Mouse (Mus musculus) testis, postnatal 14 days (tissue): ENCODE measurements around the gene Nme7.

Source experiments
- DNase-seq: peaks from one replicate; pipeline ENCODE4 v3.0.0; 2021; ENCODE audit warnings: low spot score

Gene Nme7

DNA sequence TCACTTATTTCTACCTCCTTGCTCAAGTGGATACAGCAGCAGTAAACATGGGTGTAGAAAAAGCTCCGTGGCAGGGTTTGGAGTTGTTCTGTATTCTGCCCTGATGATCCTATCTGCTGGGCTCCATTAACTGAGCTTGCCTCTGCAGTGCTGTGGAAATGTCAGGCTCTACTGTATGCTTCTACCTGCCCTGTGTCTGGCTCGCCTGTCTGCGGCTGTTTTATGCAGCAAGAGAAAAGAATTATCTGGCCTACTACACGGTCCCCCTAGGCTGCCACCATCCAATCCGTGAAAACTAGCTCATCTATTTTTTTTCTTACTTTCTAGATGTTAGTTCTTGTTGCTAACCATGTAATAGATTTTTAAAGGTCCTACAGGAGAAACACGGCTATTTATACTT, 81.1 kb downstream of the Nme7 start:
- DNase-seq, result no peak

DNA sequence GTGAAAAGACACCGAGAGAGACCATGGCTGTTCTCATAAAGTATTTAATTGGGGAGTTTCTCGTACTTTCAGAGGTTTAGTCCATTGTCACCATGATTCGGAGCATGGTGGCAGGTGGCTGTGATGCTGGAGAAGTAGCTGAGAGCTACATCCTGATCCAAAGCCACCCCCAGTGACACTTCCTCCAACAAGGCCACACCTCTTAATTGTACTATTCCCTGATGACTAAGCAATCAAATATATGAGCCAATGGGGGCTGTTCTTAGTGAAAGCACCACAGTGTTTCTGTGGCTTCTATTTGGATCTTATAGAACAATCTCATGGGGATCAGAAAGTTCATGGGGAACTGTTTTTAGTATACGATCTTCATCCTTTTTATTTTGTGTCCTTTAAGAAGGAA, 85.8 kb downstream of the Nme7 start:
- no peak for DNase-seq

DNA sequence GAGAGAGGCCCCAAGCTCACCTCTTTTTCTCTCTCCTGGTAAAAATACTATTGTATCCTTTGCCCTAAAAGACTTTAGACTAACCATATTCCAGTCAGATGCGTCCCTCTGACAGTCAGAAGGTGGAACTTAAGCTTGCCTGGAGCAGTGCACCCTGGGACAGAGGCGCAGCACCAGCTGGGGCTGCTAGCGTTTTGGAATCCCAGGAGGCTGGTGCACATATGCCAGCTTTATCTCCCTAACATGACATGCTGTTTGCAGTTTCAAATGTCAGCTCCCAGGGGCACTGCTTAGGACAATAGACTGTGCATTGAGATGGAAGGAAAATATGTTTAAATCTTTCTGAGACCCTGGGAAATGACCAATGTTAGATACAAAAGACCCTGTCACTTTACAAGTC, 88.3 kb downstream of the Nme7 start:
- DNase-seq, result no peak

DNA sequence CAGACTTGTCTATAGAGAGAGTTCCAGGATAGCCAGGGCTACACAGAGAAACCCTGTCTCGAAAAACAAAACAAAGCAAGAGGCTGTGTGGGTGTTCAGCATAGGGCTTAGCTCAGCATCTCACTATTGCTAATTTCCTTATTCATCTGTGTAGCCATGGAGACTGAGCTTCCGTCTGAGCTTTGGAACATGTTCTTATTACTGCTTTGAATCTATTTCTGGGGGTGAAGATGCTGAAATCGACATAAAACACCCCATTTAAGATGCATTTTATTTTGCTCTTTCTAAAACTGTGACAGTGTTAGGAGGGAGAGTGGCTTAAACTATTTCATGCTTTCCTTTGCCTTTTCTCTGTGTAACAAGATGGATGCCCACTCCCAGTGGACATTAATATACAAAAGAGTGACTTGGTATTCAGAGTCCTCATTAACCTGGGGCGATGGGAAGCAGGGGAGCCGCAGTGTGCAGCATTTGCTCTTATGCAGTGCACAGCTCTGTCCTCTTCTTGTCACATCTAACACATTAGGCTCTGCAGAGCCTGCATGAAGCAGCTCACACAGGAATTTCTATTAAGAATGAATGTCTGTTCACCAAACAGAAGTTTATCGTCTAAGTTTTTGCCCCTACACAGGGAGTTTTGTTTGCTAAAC, 91.3 kb downstream of the Nme7 start:
- no peak for DNase-seq

DNA sequence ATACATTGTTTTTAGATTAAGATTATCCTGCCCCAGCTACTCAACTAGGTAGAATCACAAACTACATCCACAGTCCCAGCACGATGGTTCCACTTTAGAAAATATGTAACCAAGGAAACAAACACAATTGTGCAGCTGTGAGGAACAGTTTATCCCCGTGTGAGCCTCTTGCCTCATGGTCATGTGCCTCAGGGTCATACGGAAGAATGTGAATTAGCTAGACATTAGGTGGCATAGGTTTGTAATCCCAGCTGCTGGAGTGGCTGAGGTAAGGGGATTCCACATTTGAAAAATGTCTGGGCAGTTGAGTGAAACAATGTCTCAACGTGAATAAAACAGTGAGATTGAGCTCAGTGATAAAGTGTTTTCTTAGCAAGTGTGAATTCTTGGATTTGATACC, 93.8 kb downstream of the Nme7 start:
- DNase-seq, result no peak

DNA sequence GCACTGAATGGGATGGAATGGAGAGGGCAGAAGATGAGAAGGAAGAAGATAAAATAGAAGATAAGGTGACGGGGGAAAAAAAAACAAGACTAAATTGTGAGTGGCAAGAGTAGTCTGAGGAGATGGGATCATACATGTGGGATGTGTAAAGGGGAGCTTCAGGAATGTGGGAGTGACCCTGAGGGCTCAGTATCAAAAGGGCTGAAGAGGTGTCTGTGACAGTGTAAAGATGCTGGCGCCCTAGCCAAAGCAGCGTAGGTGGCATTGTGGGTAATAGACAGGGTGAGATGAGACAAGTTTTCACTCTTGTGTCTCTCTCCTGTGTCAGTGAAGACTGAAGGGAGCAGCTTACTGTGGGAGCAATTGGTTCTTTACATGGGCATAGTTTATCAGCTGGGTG, 95.7 kb downstream of the Nme7 start:
- DNase-seq, result no peak

DNA sequence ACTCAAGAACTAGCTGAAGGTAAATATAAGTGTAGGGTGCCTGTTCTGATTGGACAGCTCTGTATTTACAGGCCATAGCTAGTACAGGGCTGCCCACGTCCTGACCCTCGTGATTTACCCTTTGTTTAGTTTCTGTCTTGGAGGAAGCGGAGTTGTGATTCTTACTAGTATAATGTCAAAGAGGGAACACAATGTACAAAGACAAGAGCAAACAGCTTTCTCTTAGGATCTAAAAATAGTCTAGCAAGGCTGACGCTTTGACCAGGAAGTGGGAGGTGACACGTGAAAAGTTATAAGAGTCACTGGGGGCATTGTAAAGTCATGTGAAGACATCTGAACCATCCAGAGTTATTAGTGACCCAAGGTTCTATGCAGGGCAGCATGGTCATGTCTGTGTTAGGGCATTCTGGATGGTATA, 101.5 kb downstream of the Nme7 start:
- DNase-seq, result no peak

DNA sequence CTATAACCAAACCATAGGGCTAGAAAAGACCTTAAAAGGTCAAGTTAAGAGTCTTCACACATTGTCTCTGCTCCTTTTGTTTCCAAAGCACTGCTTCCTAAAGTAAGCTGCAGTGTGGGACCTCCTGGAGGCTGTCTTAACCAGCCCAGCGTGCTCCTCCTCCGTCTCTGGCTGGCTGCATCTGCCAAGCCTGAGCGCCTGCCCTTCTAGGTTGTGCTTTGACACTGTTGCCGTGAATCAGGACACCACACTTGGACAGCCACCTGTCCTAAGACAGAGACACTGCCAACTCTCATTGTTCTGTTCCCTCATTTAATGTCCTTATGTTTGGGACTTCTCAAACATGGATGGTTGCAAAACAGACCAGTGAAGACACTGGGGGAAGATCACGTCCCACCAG, 102.6 kb downstream of the Nme7 start:
- no peak for DNase-seq

DNA sequence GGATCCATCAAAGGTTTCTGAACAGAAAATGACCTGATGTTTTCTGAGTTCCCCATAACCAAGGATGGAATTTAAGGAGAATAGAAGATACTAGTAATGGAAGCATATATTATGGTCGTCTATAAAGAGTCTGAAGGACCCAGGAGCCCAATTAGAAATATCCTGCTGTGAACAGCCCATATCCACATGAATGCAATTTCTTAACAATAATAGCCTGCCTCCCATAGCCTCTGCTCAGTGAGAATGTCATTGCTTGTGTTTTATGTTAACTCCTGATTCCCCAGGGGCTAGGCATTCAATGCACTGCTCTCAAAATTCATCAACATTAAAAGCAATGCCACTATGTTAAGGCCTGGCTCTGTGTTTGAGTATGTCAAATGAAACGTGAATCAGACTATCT, 104.7 kb downstream of the Nme7 start:
- no peak for DNase-seq

DNA sequence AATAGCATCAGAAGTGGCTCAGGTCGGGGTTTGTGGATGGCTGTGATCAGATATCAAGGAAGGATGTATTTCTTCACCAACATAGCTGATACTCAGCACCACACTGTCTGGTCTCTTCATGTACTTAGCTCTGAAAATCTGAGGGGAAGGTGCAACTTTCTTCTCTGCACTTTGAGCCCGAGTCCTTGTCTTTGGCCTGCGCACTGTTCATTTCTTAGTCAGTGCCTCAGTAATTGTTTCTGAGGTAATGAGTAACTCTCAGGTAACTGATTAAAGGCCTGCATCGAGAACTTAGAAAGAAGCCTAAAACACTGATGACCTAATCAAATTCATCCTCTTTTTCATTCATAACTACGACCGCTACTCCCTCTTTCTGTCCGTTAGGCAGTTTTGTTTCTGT, 107.4 kb downstream of the Nme7 start:
- DNase-seq, result no peak

DNA sequence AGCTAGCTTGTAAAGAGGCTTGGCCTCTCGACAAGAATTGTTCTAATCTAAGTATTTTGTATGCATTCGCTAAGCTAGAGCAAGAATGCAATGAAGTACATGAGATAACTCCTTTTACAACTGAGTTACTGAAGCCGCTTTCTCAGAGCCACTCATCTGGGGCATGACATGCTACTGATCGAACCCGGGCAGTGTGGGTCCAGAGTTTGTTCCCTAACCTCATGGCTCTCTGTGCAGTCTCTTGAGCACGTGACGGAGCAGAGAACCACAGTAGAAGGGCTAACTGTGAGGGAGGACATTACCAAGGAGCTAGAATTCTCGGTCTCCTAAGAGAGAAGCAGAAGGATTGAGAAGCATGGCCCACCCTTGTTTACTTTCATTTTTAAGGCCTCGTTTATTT, 109.0 kb downstream of the Nme7 start:
- no peak for DNase-seq

DNA sequence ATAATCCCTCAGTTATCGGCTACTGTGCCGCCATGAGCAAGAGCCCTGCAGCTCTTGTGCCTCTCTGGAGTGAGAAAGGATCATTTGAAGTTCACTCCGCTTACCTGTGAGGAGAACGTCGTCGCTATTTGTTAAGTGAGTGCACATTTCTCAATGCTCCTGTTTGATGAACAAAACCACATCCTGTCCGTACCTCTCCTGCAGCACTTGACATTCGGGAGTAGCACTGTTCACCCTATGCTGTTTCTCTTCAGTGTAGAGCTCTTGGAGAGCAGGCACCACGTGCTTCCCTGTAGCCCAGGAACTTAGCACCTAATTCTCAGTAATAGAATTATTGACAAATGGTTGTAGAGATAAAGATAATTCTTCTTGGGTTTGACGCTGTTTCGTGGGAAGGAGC, 109.7 kb downstream of the Nme7 start:
- DNase-seq, result no peak

DNA sequence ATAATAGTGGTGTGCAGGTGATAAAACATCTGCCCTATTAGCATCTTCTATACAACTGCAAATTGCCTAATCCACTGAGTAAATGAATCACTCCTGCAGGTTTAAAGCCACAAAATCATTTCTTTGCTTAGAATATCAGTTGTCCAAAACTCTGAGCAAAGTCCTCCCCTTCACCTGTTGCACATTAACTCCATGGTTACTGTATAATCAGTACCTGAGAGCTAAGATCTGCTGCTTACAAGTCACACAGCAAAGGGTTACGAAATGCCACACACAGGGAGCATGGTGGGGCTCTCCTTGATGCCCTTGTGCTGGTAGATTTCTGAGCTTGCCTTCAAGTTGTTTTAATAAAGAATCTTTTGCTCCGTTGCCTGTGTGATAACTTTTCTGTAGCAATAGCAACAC, 111.4 kb downstream of the Nme7 start:
- no peak for DNase-seq

DNA sequence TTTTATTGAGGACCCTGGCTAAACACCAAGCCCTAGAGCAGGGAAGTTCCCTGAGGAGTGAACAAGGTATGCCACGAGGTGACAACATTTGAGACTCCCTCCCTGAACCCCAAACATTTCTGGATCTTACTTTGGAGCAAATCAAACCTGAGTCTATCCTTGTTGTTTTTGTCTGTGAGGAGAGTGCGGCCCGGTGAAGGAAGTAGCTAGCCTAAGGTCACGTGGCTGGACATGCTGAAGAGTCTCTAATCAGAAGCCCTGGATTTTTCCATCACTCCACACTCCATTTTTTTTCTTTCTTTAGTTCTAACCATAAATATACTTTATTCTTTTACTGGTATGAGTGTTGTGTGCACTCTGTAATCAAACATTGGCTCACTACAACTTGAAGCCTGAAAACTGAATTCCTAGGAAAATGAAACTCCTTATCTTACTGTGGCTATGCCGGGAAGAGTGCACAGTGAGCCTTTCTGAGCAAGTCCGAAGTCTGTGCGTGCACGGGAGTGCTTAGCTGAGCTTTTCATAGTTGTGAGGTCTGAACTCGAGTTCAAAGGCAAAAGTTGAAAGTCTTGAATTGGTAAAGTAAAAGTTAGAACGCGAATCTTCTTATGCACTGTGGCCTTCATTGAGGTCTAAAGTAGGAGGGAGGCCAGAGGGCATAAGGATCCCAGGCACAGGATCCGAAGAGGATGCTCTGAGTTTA, 112.9 kb downstream of the Nme7 start:
- no peak for DNase-seq

DNA sequence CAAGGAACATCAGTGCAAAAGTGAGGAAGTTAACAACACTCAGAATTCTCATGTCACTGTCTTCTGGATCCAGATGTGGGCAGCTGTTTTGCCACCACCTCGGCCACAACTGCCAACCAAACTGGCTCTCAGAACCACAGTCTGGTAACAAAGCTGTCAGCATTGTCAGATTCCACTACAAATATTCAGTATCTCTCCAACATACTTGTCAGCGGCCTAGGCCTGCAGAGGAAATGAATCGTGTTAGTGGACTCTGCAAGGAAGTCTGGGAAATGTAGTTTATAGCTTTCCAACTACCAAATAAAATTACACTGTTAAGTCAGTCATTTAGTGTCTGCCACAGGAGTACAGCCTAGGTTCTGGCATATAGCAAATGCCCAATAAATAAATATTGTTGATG, 113.7 kb downstream of the Nme7 start:
- DNase-seq, result no peak

DNA sequence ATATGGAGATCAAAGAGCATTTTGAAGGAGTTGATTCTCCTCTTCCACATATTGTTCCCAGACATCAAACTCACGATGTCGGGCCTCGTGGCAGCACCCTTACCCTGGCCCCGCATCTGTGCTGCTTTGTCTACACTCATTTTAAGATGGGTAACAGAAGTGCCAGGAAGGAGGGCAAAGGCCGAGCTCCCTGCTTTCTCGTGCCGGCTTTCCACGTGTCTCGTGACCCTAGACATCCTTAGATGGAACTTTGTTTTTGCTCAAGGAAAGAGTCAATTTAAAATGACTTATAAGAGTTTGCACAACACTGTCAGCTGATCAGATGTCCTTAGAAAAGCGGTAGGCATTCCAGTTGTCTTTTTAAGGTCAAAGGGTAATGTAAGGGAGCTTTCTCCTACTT, 114.4 kb downstream of the Nme7 start:
- DNase-seq, result no peak

DNA sequence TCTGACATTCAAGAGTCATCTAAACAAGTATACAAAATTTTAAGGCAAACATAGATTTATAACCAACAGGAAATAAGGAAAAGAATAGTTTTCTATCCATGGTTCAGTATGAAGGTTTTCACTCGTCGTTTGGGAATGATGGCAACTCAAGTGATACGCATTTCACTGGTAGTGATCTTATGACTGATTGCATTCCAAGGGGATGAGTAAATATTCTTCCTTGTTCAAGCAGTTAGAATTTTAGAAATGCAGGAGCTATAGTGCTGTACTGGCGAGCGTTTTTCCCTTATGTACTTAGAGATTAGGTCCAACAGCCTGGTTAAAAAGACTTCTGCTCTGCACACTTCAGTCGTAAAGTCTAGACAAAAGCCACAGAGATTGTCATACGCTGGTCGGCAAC, 115.5 kb downstream of the Nme7 start:
- DNase-seq, result no peak

DNA sequence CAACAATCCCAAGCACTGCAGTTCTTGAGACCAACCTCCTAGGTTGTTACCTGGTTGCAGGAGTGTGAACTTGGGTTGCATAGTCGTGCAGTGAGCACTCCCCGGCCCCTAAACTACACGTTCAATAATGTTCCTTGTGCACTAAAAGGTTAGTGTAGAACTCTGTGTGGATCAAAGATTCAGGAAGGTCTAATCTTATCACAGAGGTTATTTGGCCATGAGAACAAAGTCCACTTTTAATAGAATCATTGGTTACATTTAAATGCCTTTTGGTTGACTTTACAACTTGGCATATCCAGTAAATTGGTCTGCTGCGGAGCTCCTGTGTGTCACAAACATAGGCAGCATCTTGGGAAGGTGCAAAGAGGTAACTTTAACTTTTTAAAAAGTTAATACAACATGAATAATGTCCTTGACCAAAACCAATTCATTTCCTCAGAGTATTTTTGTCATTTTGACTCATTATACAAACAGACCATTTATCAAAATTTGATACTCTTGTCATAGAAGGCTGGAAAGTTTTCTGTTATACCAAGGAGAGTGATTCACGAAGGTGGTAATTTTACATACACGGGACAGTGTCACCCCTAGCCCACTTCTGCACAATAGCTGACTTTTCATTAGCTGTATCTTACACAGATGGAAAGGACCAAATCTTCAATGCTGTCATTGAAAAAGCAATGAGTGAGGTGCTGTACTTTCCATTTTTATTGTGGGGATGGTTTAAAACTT, 116.9 kb downstream of the Nme7 start:
- no peak for DNase-seq

DNA sequence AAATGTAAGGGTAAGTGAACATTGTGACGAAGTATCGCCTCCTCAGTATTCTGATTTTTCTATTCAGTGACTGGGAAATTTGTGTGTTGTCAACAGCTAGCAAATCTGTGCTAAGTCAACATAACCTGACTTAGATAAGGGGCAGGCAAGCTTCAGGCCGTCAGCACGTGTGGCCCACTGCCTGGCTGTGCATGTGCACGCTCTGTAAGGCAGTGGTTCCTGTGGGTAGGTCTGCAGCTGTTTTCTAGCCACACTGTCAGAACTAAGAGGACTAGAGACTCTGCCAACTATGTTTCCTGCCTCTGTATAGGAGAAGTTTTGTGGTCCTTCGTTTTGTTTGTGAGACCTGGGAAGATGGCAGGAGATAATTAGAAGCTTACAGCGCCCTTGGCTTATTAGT, 122.3 kb downstream of the Nme7 start:
- no peak for DNase-seq

DNA sequence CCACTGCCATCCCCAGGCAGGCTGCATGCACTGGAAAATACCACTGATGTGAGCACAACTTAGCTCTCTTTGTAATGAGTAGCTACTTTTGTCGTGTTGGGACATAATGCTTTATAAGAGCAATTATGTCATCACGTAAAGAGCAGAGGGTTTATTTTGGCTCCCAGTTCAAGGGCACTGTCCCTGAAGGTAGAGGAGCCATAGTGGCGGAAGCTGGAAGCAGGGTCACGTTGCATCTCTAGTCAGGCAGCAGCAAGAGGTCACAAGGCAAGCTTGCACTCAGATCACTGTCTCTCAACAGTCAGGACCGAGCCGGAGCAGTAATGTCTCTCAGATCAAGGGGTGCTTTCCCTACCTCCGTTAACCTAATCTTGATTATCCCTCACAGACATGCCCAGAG, 123.9 kb downstream of the Nme7 start:
- DNase-seq, result no peak

DNA sequence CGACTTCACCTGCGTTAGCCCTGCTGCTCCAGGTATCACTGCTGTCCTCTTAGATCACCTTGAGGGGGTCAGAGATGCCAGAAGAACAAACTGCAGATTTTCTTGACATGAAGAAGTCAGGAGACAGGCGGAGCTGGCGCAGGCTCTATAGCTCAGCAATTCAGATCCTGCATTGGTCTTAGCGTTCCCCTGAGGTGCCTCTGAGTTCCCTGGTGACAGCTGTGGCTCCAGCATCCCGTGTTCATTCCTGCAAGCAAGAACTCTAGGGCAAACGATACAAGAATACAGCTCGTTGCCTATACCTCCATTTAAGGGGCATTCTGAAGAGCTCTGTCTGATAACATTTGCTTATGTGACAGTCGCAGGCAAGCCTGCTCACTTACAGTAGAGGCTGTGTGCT, 124.7 kb downstream of the Nme7 start:
- no peak for DNase-seq

DNA sequence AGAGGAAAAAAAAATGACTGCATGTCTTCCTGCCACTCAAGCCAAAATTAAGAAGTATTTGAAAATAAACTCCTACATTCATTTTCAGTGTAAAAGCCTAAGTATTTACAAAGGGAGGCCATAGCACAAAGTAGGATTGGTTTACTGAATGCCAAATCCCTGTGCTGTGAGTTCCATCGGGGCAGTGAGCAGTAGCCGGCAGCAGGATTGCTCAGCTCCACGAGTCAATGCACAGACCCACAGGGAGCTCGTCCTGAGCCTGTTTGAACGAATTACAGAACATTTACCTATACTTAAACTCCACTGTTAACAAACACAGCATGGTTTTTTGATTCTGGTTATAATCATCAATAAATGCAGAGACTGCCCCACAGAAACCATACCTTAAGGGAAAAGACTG, 128.7 kb downstream of the Nme7 start:
- DNase-seq, result no peak

DNA sequence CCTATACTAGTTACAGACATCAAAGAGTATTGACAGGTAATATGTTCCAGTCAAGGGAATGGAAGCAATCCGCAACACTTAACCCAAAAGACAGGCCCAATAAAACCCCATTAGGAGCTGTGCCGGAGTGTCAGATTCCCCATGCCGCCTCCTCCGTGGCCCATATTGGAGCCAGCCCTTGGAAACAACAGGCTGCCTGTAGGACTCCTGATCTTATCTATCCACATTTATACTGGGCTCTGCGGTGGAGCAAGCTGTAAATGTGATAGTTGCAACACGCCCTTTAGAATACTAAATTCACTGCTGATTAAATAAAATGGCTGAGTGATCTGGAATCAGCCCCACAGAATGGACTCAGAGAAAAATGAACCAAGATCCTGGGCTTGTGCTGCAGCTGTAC, 130.1 kb downstream of the Nme7 start:
- DNase-seq, result no peak

DNA sequence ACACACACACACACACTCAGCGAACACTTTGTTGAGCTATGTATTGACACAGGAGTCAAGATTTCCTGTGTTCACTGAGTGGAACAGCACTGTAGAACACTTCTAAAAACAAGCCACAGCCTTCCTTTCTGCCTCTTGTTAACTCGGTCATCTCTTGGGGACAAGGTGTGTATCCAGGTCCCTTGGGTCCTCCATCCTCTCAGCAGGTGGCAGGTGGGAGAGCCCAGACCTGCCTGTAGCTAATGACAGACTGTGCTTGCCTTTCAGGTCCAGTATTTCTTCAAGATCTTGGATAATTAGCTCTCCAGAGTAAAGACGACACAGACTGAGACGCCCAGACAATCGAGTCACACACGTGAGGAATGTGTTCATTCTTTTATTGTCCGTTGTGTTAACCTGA, 132.8 kb downstream of the Nme7 start:
- DNase-seq, result no peak
